Mouse (Mus musculus): ENCODE results near the gene Olfr1410. TPM values are rescaled to one million over a fixed set of nuclear protein-coding genes. Genes with fewer than 3 reads are reported as not detected.

Gene Olfr1410
- polyA plus RNA-seq, 1 experiment from 2014 or later = not detected

DNA sequence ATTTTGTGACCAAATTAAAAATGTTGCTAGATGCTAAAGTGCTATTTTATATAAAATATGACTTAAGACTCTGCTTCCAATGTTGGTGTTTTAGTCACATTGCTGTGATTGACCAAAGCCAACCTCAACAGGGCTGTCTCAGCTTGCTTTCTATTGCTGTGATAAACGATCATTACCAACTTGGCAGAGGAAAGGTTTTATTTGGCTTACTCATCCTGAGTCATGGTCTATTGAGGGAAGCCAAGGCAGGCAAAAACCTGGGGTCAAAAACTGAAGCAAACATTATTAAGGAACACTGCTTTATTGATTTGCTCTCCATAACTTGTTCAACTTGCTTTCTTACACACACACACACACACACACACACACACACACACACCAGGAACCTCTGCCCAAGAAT, 10.5 kb downstream of the Olfr1410 start:
- no peak overlapping the region for H3K9ac ChIP-seq (replicated peaks; ENCODE audit: low read depth, low read length)
- ATAC-seq (ENCODE audit: low read depth) = no peak
- 79% methylated on average over 1 of the region's 1 CpGs for WGBS
- no peak overlapping the region for H3K4me3 ChIP-seq (ENCODE audit: low read depth, low read length)
- no peaks in the 10 kb centered on the region for H3K27me3 ChIP-seq (ENCODE audit: control insufficient read depth, insufficient read depth, low read length)
- H3K4me2 ChIP-seq (ENCODE audit: low read depth, low read length) = no peak overlapping the region
- H3K27ac ChIP-seq (ENCODE audit: low read depth, low read length) = no peak overlapping the region
- H3K36me3 ChIP-seq (ENCODE audit: control insufficient read depth, insufficient read depth, low read length) = no peaks in the 10 kb centered on the region
- no peaks in the 10 kb centered on the region for H3K9me3 ChIP-seq (ENCODE audit: control insufficient read depth, low read length)
- no peaks in the 10 kb centered on the region for H3K4me1 ChIP-seq (ENCODE audit: control insufficient read depth, insufficient read depth, low read length)

DNA sequence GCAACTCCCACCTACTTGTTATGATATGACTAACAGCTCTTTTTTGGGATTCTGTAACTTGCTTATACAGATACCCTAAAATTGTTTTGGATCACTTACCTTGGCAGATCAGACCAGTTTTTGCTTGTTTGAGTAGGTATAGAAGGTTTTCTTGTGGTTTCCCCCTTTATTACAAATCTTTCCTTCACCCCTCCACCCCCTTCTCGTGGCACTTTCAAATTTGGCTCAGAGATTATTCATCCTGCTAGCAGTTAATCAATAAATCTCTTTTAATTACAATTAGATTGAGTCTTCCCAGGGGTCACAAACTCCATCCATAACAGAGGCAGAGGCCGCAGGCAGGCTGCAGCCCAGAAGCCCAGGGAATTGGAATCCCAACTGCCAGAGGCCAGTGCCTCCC, 11.9 kb downstream of the Olfr1410 start, which contains the start of gene Olfr12:
TSS of gene Olfr12 (plus strand) at position 301 of the 400 bp plus-strand sequence.
- H3K9ac ChIP-seq (replicated peaks; ENCODE audit: low read depth, low read length) = no peak within 1 kb of the TSS
- no peaks in the 10 kb centered on the region for H3K27me3 ChIP-seq (ENCODE audit: control insufficient read depth, insufficient read depth, low read length)
- no peaks in the 10 kb centered on the region for H3K9me3 ChIP-seq (ENCODE audit: control insufficient read depth, low read length)
- H3K4me2 ChIP-seq (ENCODE audit: low read depth, low read length) = no peak within 1 kb of the TSS
- H3K36me3 ChIP-seq (ENCODE audit: control insufficient read depth, insufficient read depth, low read length) = no peaks in the 10 kb centered on the region
- no peak within 1 kb of the TSS for H3K27ac ChIP-seq (ENCODE audit: low read depth, low read length)
- H3K4me3 ChIP-seq (ENCODE audit: low read depth, low read length) = no peak within 1 kb of the TSS
- no peaks in the 10 kb centered on the region for H3K4me1 ChIP-seq (ENCODE audit: control insufficient read depth, insufficient read depth, low read length)
- WGBS = 48% methylated on average over 2 of the region's 2 CpGs
- ATAC-seq (ENCODE audit: low read depth) = no peak

DNA sequence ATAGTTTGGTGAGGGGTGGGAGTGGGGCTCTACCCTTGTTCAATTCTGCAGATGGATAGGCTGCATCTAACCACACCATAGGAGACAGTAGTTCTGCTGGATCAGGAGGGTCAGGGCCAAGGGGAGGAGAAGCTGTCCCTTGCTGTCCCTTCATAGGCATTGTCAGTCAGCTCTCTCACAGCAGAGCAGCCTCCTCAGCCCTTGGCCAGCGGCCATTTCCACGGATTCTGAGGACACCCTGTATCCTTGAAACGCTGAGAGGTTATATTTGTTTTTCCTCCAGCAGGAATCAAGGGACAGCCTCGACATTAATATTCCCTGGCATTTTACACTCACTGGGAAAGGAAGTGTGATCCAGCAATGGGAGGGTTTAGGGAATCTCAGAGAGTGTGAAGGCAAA, 12.8 kb downstream of the Olfr1410 start:
- Histone ChIP-seq H3K36me3 (ENCODE audit: control insufficient read depth, insufficient read depth, low read length) (no peaks in the 10 kb centered on the region), H3K27ac (ENCODE audit: low read depth, low read length) (no peak overlapping the region), H3K27me3 (ENCODE audit: control insufficient read depth, insufficient read depth, low read length) (no peaks in the 10 kb centered on the region), H3K4me3 (ENCODE audit: low read depth, low read length) (no peak overlapping the region), H3K9me3 (ENCODE audit: control insufficient read depth, low read length) (no peaks in the 10 kb centered on the region), H3K4me1 (ENCODE audit: control insufficient read depth, insufficient read depth, low read length) (no peaks in the 10 kb centered on the region), H3K4me2 (ENCODE audit: low read depth, low read length) (no peak overlapping the region), H3K9ac (replicated peaks; ENCODE audit: low read depth, low read length) (no peak overlapping the region)
- ATAC-seq (ENCODE audit: low read depth) = no peak
- WGBS = 64% methylated on average over 4 of the region's 4 CpGs

DNA sequence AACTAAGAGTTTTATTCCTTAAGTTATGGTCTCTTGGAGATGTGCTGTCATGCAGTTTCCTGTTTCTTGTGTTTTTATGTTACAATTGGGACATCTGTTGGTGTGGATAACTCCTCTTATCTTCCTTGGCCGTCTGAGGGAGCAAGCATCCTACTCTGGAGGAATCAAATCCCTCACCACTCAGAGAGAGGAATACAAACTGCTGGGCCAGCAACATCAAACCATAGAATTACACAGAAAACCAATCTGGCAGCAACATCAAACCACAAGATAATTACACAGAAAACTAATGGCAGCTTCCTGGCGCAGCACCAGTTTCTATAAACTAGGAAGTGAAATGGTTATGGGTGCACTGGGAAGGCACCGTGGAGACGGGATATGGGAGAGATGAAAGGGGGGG, 22.6 kb downstream of the Olfr1410 start:
- Histone ChIP-seq H3K4me2 (ENCODE audit: low read depth, low read length) (no peak overlapping the region), H3K9me3 (ENCODE audit: control insufficient read depth, low read length) (no peaks in the 10 kb centered on the region), H3K27me3 (ENCODE audit: control insufficient read depth, insufficient read depth, low read length) (no peaks in the 10 kb centered on the region), H3K27ac (ENCODE audit: low read depth, low read length) (no peak overlapping the region), H3K4me1 (ENCODE audit: control insufficient read depth, insufficient read depth, low read length) (no peaks in the 10 kb centered on the region), H3K4me3 (ENCODE audit: low read depth, low read length) (no peak overlapping the region), H3K36me3 (ENCODE audit: control insufficient read depth, insufficient read depth, low read length) (no peaks in the 10 kb centered on the region), H3K9ac (replicated peaks; ENCODE audit: low read depth, low read length) (no peak overlapping the region)
- ATAC-seq (ENCODE audit: low read depth) = no peak
- WGBS = 59% methylated on average over 4 of the region's 4 CpGs

DNA sequence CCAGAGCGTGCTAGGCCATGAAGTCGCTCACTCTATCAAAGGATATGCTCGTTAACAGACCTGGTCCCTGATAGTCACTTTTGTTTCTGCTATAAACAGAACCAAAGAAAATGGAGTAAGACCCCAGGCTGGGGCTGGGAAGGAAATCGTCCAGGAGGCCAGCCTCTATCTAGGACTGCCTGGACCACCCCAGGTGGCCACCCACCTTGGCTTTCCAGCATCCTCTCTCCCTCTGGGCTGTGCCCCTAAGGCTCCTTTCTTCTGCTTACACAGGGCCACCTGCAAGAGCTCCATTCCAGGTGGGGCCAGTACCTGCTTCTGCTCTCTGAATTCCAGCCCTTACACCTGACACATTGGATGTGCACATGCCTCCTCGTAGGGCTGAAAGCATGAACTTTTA, 26.6 kb downstream of the Olfr1410 start:
- 87% methylated on average over 5 of the region's 5 CpGs for WGBS
- no peak for ATAC-seq (ENCODE audit: low read depth)

DNA sequence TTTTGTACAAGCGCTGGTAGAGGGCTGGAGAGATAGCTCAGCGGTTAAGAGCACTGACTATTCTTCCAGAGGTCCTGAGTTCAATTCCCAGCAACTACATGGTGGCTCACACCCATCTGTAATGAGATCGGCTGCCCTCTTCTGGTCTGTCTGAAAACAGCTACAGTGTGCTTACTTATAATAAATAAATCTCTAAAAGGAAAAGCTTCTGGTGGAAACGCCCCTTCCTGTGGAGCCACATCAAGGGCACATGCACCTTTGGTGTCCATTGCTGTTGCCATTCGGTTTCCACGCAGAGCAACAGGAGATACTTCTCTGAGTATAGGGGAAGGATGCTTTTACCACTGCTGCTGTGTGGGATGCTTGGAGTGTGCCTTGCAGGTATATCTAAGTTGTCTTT, 27.4 kb downstream of the Olfr1410 start:
- no peaks in the 10 kb centered on the region for H3K27me3 ChIP-seq (ENCODE audit: control insufficient read depth, insufficient read depth, low read length)
- no peak overlapping the region for H3K27ac ChIP-seq (ENCODE audit: low read depth, low read length)
- H3K36me3 ChIP-seq (ENCODE audit: control insufficient read depth, insufficient read depth, low read length) = peaks cover 18% of the 10 kb centered on the region
- ATAC-seq (ENCODE audit: low read depth) = no peak
- H3K4me1 ChIP-seq (ENCODE audit: control insufficient read depth, insufficient read depth, low read length) = no peaks in the 10 kb centered on the region
- no peaks in the 10 kb centered on the region for H3K9me3 ChIP-seq (ENCODE audit: control insufficient read depth, low read length)
- 73% methylated on average over 6 of the region's 6 CpGs for WGBS
- H3K4me3 ChIP-seq (ENCODE audit: low read depth, low read length) = no peak overlapping the region
- no peak overlapping the region for H3K4me2 ChIP-seq (ENCODE audit: low read depth, low read length)
- no peak overlapping the region for H3K9ac ChIP-seq (replicated peaks; ENCODE audit: low read depth, low read length)

More for the DNA sequence above, 26.6 kb downstream of the Olfr1410 start:
- Histone ChIP-seq H3K4me1 (ENCODE audit: control insufficient read depth, insufficient read depth, low read length) (no peaks in the 10 kb centered on the region), H3K9ac (replicated peaks; ENCODE audit: low read depth, low read length) (no peak overlapping the region), H3K27me3 (ENCODE audit: control insufficient read depth, insufficient read depth, low read length) (no peaks in the 10 kb centered on the region), H3K9me3 (ENCODE audit: control insufficient read depth, low read length) (no peaks in the 10 kb centered on the region), H3K27ac (ENCODE audit: low read depth, low read length) (no peak overlapping the region), H3K36me3 (ENCODE audit: control insufficient read depth, insufficient read depth, low read length) (peaks cover 11% of the 10 kb centered on the region), H3K4me2 (ENCODE audit: low read depth, low read length) (no peak overlapping the region), H3K4me3 (ENCODE audit: low read depth, low read length) (no peak overlapping the region)

DNA sequence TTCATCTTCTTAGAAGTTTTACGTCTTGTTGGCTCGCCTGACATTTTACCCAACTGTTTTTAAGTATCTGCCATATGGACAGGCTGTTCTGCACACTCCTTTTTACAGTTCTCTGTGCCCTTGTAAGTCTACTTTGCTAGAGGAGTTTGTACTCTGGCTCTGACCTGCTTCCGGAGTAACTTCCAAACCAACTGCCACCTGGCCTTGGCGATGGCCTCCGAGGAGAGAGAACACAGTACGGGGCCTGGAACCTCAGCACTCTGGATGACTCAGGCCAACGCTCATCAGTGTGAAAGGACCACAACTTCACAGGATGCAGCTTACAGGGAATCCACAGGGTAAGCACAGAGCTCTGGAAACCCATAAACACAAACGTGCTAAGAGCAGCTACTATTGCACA, 28.1 kb downstream of the Olfr1410 start:
- Histone ChIP-seq H3K9ac (replicated peaks; ENCODE audit: low read depth, low read length) (no peak overlapping the region), H3K27ac (ENCODE audit: low read depth, low read length) (no peak overlapping the region), H3K4me2 (ENCODE audit: low read depth, low read length) (no peak overlapping the region), H3K36me3 (ENCODE audit: control insufficient read depth, insufficient read depth, low read length) (peaks cover 23% of the 10 kb centered on the region), H3K4me1 (ENCODE audit: control insufficient read depth, insufficient read depth, low read length) (no peaks in the 10 kb centered on the region), H3K27me3 (ENCODE audit: control insufficient read depth, insufficient read depth, low read length) (no peaks in the 10 kb centered on the region), H3K4me3 (ENCODE audit: low read depth, low read length) (no peak overlapping the region), H3K9me3 (ENCODE audit: control insufficient read depth, low read length) (no peaks in the 10 kb centered on the region)
- no peak for ATAC-seq (ENCODE audit: low read depth)
- 87% methylated on average over 8 of the region's 8 CpGs for WGBS

DNA sequence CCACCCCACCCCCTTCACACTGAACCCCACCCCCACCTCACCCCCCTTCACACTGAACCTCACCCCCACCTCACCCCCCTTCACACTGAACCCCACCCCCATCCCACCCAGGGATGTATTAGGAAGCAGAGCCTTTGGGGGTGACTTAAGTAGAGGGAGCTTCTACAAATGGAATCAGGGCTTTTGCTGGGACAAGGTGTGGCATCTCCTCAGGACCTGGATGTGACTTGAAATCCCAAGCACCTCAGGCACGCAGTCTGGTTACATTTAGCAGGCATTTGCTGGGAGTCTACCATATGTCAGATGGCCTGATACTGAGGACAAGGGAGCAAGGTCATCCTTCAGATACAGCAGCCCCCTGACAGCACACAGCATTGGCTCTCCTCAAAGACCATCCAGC, 29.0 kb downstream of the Olfr1410 start:
- WGBS = 78% methylated on average over 1 of the region's 1 CpGs
- Histone ChIP-seq H3K4me1 (ENCODE audit: control insufficient read depth, insufficient read depth, low read length) (no peaks in the 10 kb centered on the region), H3K27ac (ENCODE audit: low read depth, low read length) (no peak overlapping the region), H3K27me3 (ENCODE audit: control insufficient read depth, insufficient read depth, low read length) (no peaks in the 10 kb centered on the region), H3K36me3 (ENCODE audit: control insufficient read depth, insufficient read depth, low read length) (peaks cover 23% of the 10 kb centered on the region), H3K9ac (replicated peaks; ENCODE audit: low read depth, low read length) (no peak overlapping the region), H3K4me3 (ENCODE audit: low read depth, low read length) (no peak overlapping the region), H3K4me2 (ENCODE audit: low read depth, low read length) (no peak overlapping the region), H3K9me3 (ENCODE audit: control insufficient read depth, low read length) (no peaks in the 10 kb centered on the region)
- peak; percentile 32; the same call in 1 of the 2 replicates for ATAC-seq (ENCODE audit: low read depth)

DNA sequence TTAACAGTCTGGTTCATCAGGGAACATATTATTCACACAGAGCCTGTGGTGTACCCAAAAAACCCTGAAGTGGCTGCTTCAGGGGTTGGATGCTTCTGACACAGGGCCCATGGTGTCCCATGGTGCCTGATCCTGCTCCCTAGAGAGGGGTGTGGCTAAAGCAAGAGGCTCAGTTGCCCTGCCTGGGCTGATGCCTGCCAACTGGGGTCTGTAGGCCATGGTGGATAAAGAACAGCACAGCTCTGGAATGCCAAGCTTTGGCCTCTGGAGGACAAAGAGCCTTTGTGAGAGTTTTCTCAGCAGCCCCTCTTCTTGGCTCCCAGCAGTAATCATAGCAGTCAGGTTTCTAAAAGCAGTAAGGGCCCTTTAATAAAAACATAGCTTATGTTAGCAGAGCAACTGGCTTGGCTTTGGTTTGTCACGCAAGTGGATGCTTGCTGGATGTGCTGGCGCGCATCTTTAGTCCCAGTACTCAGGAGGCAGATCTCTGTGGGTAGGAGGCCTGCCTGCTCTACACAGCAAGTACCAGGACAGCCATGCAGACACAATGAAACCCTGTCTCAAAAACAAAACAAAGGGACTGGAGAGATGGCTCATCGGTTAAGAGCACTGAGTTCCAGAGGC, 29.5 kb downstream of the Olfr1410 start:
- Histone ChIP-seq H3K4me2 (ENCODE audit: low read depth, low read length) (no peak overlapping the region), H3K27me3 (ENCODE audit: control insufficient read depth, insufficient read depth, low read length) (no peaks in the 10 kb centered on the region), H3K4me1 (ENCODE audit: control insufficient read depth, insufficient read depth, low read length) (0 out of 2 replicates have a peak, but pooled peaks cover 1% of the 10 kb centered on the region), H3K9me3 (ENCODE audit: control insufficient read depth, low read length) (no peaks in the 10 kb centered on the region), H3K4me3 (ENCODE audit: low read depth, low read length) (no peak overlapping the region), H3K27ac (ENCODE audit: low read depth, low read length) (no peak overlapping the region), H3K36me3 (ENCODE audit: control insufficient read depth, insufficient read depth, low read length) (peaks cover 23% of the 10 kb centered on the region), H3K9ac (replicated peaks; ENCODE audit: low read depth, low read length) (no peak overlapping the region)
- ATAC-seq (ENCODE audit: low read depth) = peak; percentile 54; the same call in 1 of the 2 replicates
- WGBS = 71% methylated on average over 4 of the region's 4 CpGs
